Mouse (Mus musculus) embryonic fibroblast, embryonic 13.5 days (primary cell): ENCODE measurements around the gene 2410004B18Rik.

Experiments
- CTCF ChIP-seq: IDR thresholded peaks from 2 replicates; pipeline ENCODE4 v1.5.1; 2011; ENCODE audit warnings: mild to moderate bottlenecking, control low read depth, low read length, moderate library complexity, borderline replicate concordance; ENCODE audit not compliant: insufficient read depth
- POLR2A ChIP-seq: IDR thresholded peaks from 2 replicates; pipeline ENCODE4 v1.6.1; 2011; ENCODE audit warnings: low read depth, mild to moderate bottlenecking, control low read depth, low read length, moderate library complexity

GRCm38 (mm10) chr3:145953411-145953810 lies 15.6 kb downstream of the 2410004B18Rik start:
- TF ChIP-seq POLR2A (no peak), CTCF (no peak)
